Mouse (Mus musculus): ENCODE measurements around the gene Acot13.
A peak's percentile ranks its signal among the peaks of the same experiment; 100 is the strongest.
"Not testable (repeated sequence)": the region's sequence is repeated elsewhere in the genome, so short reads cannot be mapped to it uniquely, and the experiment has no call there.

The Acot13 gene

DNA sequence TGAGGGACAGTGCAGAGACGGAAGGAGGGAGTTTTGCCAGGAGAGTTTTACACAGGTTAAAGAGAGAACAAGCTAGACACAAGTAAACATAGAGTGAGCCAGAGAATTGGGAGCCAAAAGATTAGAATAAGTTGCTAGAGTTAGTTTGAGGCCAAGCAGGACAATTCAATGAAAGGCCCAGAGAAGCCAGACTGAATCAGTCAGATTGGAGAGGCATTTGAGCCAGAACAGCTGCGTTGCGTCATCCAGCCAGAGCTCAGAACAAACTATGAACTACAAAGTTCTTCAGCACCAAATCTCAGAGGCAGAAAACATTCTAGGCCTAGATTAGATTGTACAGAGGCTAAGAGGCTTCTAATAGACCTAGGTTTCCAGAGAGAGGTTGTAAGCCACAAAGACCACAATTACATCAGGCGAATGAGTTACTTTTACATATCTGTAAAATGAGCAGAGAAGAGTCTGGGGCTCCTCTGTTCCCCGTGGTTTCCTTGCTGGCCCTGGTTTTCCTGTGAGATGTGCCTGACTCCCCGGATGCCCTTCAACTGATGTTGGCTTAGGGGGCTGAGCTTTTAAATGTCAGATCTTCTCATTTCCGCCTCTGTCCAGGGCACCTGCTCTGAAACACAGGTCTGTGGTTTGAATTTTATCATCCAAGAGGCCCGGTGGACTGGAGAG lies 52.5 kb downstream of the Acot13 start:
- DNase-seq = no peak

DNA sequence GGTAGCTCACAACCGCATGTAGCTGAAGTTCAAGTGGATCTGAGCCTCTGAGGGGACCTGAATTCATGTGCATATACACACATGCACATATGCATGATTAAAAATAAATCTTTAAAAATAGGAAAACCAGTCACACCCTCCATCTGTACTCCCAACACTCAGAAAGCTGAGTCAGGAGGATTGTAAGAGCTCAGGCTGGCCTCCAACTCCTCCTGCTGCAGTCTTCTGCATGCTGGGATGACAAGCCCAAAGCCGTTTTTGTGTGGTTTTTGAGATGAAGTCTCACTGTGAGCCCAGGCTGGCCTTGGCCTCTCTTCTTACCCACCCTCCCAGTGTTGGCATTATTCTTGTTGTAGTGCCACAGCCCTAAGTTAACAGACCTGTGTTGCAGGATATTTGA lies 53.3 kb downstream of the Acot13 start:
- DNase-seq = no peak

DNA sequence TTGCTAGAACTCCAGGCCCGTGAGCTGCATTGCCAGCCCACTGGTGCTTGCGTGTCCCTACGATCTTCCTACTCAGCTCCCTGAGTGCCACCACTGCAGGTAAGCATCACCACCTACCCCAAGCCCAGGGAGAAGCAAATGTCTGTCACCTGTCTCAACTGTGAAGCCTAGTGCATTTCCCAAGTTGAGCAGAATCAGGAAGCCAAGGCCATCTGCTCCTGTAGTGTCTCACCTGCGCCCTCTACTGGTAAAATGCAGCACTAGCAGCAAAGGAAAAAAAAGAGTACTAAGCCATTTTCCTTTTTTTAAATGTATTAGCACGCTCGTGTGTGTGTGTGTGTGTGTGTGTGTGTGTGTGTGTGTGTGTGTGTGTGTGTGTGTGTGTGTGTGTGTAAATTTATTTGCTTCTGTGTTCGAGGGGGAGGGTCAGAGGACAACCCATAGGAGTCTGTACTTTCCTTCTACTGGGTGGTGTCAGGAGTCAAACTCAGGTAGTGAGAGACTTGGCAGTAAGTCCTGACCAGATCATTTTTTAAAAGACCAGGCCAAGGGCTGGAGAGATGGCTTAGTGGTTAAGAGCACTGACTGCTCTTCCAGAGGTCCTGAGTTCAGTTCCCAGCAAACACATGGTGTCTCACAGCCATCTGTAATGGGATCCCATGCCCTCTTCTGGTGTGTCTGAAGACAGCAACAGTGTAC lies 55.0 kb downstream of the Acot13 start:
- peak; percentile 67 for DNase-seq

DNA sequence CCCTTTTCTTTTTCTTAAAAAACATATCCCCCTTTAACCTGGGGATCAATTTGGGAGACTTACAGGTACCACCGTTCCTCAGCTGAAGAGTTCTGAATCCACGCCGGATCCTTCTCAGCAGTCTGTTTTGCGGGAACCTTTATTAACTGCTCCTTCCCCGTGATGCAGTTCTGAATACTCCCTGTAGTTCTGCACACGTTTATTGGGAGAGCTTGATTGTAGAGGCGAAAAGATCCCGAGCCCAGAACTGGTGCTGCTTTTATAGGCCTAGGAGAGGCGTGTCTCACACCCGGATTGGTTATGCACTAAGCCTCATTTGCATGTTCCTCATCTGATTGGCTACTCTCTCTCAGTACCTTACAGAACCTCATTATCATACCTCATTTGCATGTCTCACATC lies 59.9 kb downstream of the Acot13 start:
- not testable (repeated sequence) for DNase-seq
